Mouse (Mus musculus) cerebellum, adult 8-10 months (tissue): ENCODE results near the gene Txndc15.
A peak's percentile ranks its signal among the peaks of the same experiment; 100 is the strongest.
"Not testable (repeated sequence)": the region's sequence is repeated elsewhere in the genome, so short reads cannot be mapped to it uniquely, and the experiment has no call there.

Experiments used
- DNase-seq: peaks from one replicate; pipeline ENCODE4 v3.0.0; 2022

Gene Txndc15

GRCm38 (mm10) chr13:55714501-55715166 lies at the start of gene Txndc15:
TSS of gene Txndc15 (plus strand) at chr13:55714650.
- DNase-seq: peak; percentile 91

GRCm38 (mm10) chr13:55668550-55668949 lies 45.9 kb upstream of the Txndc15 start:
- DNase-seq: no peak

- DNase-seq: no peak
Observed at GRCm38 (mm10) chr13:55672711-55673110, 41.7 kb upstream of the Txndc15 start.

GRCm38 (mm10) chr13:55677364-55677763 lies 37.1 kb upstream of the Txndc15 start:
- no peak for DNase-seq

GRCm38 (mm10) chr13:55682201-55682600 lies 32.2 kb upstream of the Txndc15 start:
- DNase-seq: no peak

- no peak for DNase-seq
Observed at GRCm38 (mm10) chr13:55683581-55683980, 30.9 kb upstream of the Txndc15 start.

GRCm38 (mm10) chr13:55686107-55686633 lies 28.3 kb upstream of the Txndc15 start:
- no peak for DNase-seq

GRCm38 (mm10) chr13:55687927-55688602 lies 26.4 kb upstream of the Txndc15 start:
- DNase-seq: no peak

- peak; percentile 91 for DNase-seq
Observed at GRCm38 (mm10) chr13:55692535-55693242, 21.8 kb upstream of the Txndc15 start, which contains the start of gene B230219D22Rik. TSS of gene B230219D22Rik (plus strand) at chr13:55693124.

GRCm38 (mm10) chr13:55693243-55693721 lies 21.2 kb upstream of the Txndc15 start:
- no peak for DNase-seq

- DNase-seq: no peak
Observed at GRCm38 (mm10) chr13:55694110-55694509, 20.3 kb upstream of the Txndc15 start.

- DNase-seq: not testable (repeated sequence)
Observed at GRCm38 (mm10) chr13:55695989-55696388, 18.5 kb upstream of the Txndc15 start.

- no peak for DNase-seq
Observed at GRCm38 (mm10) chr13:55704301-55704700, 10.1 kb upstream of the Txndc15 start.

- DNase-seq: no peak
Observed at GRCm38 (mm10) chr13:55712846-55713245, 1.6 kb upstream of the Txndc15 start.

- DNase-seq: no peak
Observed at GRCm38 (mm10) chr13:55715167-55715512, 690 bp downstream of the Txndc15 start.

- DNase-seq: no peak
Observed at GRCm38 (mm10) chr13:55715908-55716510, 1.6 kb downstream of the Txndc15 start.

- peak; percentile 53 for DNase-seq
Observed at GRCm38 (mm10) chr13:55721516-55721915, 7.1 kb downstream of the Txndc15 start.

GRCm38 (mm10) chr13:55721995-55722394 lies 7.5 kb downstream of the Txndc15 start:
- no peak for DNase-seq

GRCm38 (mm10) chr13:55726598-55727119 lies 12.2 kb downstream of the Txndc15 start:
- DNase-seq: peak; percentile 31

GRCm38 (mm10) chr13:55727120-55727838 lies 12.8 kb downstream of the Txndc15 start, which contains the start of gene Pcbd2:
TSS of gene Pcbd2 (plus strand) at chr13:55727368.
- DNase-seq: peak; percentile 79

- DNase-seq: peak; percentile 61
Observed at GRCm38 (mm10) chr13:55727839-55728238, 13.4 kb downstream of the Txndc15 start.

- no peak for DNase-seq
Observed at GRCm38 (mm10) chr13:55730716-55731115, 16.3 kb downstream of the Txndc15 start.
